Mouse (Mus musculus) limb, embryonic 11.5 days (tissue): ENCODE measurements at regions not wholly inside any gene's neighbourhood (a gene's known extent, or its start where the extent isn't known, plus 50 kb on each side); places are given as distances from the start of the nearest gene placed in this dataset.

Experiments used
- ATAC-seq: fragments of 200-750 bp; cut with Nextera tagmentation; 2 replicates; pipeline ENCODE4 v1.8.0; 2017; ENCODE audit warnings: low read depth; ENCODE audit not compliant: insufficient number of reproducible peaks, low FRiP score, low TSS enrichment
- DNase-seq: peaks from one replicate; pipeline ENCODE4 v3.0.0-alpha.2; 2015; ENCODE audit warnings: low spot score
- H3K27ac ChIP-seq: fragments of 300-500 bp; sonication (generic); replicated peaks from 2 replicates; pipeline ENCODE4 v1.5.1; 2014; ENCODE audit warnings: low read depth, mild to moderate bottlenecking, low read length
- H3K27me3 ChIP-seq: fragments of 300-500 bp; sonication (generic); 2 replicates; pipeline ENCODE4 v1.6.1; 2014; ENCODE audit warnings: mild to moderate bottlenecking, low read length, mixed read lengths; ENCODE audit not compliant: control insufficient read depth, insufficient read depth
- H3K36me3 ChIP-seq: fragments of 300-500 bp; sonication (generic); 2 replicates; pipeline ENCODE4 v1.6.1; 2014; ENCODE audit warnings: mild to moderate bottlenecking, low read length, moderate library complexity, mixed read lengths; ENCODE audit not compliant: control insufficient read depth, insufficient read depth
- H3K4me1 ChIP-seq: fragments of 300-500 bp; sonication (generic); 2 replicates; pipeline ENCODE4 v1.6.1; 2014; ENCODE audit warnings: low read length, mixed read lengths; ENCODE audit not compliant: control insufficient read depth, insufficient read depth
- H3K4me2 ChIP-seq: fragments of 300-500 bp; sonication (generic); 2 replicates; pipeline ENCODE4 v1.6.1; 2014; ENCODE audit warnings: low read depth, mild to moderate bottlenecking, moderate library complexity; ENCODE audit not compliant: severe bottlenecking
- H3K4me3 ChIP-seq: fragments of 300-500 bp; sonication (generic); 2 replicates; pipeline ENCODE4 v1.5.1; 2014; ENCODE audit warnings: low read depth, low read length
- H3K9ac ChIP-seq: fragments of 300-500 bp; sonication (generic); 2 replicates; pipeline ENCODE4 v1.6.1; 2014; ENCODE audit warnings: mild to moderate bottlenecking, low read length
- H3K9me3 ChIP-seq: fragments of 300-500 bp; sonication (generic); 2 replicates; pipeline ENCODE4 v1.6.1; 2016; ENCODE audit warnings: low read length; ENCODE audit not compliant: control insufficient read depth
- WGBS: fragments of 180-500 bp; shearing (Covaris S2); extraction: QIAGEN DNeasy Blood & Tissue Kit; methylation state at CpG from one replicate; pipeline ENCODE4 v1.1.7; 2014; 5-methylcytosine and 5-hydroxymethylcytosine counted together

DNA sequence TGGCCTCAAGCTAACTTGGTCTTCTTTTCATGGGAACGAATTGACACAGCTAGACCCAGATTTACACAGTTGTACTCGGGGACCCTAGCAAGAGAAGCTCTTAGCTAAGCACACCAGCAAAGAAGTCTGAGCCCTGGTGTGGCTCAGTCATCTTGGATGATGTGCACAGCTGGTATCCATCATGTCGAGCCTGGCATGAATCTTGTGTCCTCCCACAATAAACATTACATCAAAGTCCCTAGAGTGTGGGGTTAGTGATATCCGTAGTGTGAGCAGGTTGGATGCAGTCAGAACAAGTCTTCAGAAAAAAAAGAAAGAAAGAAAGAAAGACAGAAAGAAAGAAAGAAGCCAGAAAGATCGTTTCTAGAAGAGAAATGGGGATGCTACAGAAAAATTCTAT lies 52.1 kb upstream of the Hmcn1 start:
- H3K4me3 ChIP-seq: no peak overlapping the region
- H3K4me2 ChIP-seq: no peak overlapping the region
- ATAC-seq (no peak), DNase-seq (no peak)
- no peaks in the 10 kb centered on the region for H3K36me3 ChIP-seq
- H3K9ac ChIP-seq: no peak overlapping the region
- H3K4me1 ChIP-seq: no peaks in the 10 kb centered on the region
- H3K9me3 ChIP-seq: no peaks in the 10 kb centered on the region
- WGBS: 53% methylated on average over 5 of the region's 5 CpGs
- no peak overlapping the region for H3K27ac ChIP-seq
- no peaks in the 10 kb centered on the region for H3K27me3 ChIP-seq

GRCm38 (mm10) chr1:151046626-151047025 lies 53.4 kb upstream of the Hmcn1 start:
- no peaks in the 10 kb centered on the region for H3K9me3 ChIP-seq
- 66% methylated on average over 7 of the region's 7 CpGs for WGBS
- no peaks in the 10 kb centered on the region for H3K27me3 ChIP-seq
- no peak overlapping the region for H3K4me2 ChIP-seq
- H3K9ac ChIP-seq: no peak overlapping the region
- H3K4me3 ChIP-seq: no peak overlapping the region
- no peak overlapping the region for H3K27ac ChIP-seq
- no peak for DNase-seq
- no peaks in the 10 kb centered on the region for H3K36me3 ChIP-seq
- ATAC-seq: no peak
- H3K4me1 ChIP-seq: no peaks in the 10 kb centered on the region

DNA sequence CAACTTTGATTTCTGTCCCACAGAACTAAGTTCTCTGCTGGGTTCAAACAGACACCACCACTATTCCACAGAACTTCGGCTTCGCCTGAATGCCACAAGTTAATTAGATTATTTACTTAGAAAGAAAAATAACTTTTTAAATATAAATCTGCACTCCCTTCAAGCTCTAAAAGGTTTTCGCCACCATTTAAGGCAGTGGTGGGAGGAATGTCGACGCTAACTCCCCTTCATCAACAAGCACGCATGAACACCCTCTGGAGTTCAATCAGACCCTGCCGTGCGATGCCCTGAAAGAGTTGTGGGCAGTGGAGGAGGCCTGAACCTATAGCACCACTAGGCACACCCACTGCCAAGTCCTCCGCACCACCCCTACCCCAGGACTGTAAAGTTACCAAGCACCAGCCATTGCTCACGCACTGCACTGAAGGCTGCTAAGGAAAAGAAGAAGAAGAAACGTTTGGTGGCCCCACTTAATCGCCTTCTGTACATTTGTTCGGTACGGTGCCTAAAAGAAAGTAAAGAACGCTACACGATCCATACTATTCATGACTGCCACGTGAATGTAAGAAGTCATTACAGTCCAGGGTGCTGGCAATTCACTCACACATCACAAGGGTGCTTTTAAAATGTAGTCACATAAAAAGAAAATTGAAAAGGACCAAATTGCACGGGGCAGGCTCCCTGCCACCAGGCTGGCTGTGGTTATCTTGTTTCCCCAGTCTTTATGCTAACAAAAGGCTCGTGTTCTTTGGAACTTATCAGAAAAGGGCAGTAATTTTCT lies 56.7 kb upstream of the Hmcn1 start:
- WGBS: 85% methylated on average over 19 of the region's 19 CpGs
- H3K27me3 ChIP-seq: no peaks in the 10 kb centered on the region
- H3K36me3 ChIP-seq: no peaks in the 10 kb centered on the region
- H3K9me3 ChIP-seq: no peaks in the 10 kb centered on the region
- no peak overlapping the region for H3K4me2 ChIP-seq
- H3K27ac ChIP-seq: no peak overlapping the region
- ATAC-seq: no peak
- no peaks in the 10 kb centered on the region for H3K4me1 ChIP-seq
- DNase-seq: no peak
- H3K4me3 ChIP-seq: no peak overlapping the region
- no peak overlapping the region for H3K9ac ChIP-seq

GRCm38 (mm10) chr1:151050507-151050816 lies 57.2 kb upstream of the Hmcn1 start:
- Histone ChIP-seq H3K4me2 (no peak overlapping the region), H3K27ac (no peak overlapping the region), H3K36me3 (no peaks in the 10 kb centered on the region), H3K9ac (no peak overlapping the region), H3K4me3 (no peak overlapping the region), H3K9me3 (no peaks in the 10 kb centered on the region), H3K27me3 (no peaks in the 10 kb centered on the region), H3K4me1 (no peaks in the 10 kb centered on the region)
- no peak for ATAC-seq
- no peak for DNase-seq
- 95% methylated on average over 3 of the region's 3 CpGs for WGBS

DNA sequence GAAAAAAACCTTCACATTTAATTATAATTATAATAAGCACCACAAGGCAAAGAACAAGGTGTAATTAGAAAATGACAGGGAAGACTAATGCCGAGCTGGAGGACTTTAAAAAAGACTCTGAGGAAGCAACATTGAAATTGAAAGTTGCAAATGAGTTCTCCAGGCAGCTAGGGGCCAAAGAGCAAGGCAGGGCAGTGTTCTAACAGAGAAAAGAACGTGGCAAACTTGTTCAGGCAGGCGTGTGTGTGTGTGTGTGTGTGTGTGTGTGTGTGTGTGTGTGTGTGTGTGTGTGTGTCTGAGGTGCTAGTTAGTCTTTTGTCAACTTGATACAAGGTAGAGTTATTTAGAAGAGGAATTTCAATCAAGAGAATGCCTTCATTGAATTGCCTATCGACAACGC lies 60.0 kb upstream of the Hmcn1 start:
- H3K27me3 ChIP-seq: no peaks in the 10 kb centered on the region
- no peak overlapping the region for H3K4me3 ChIP-seq
- ATAC-seq: no peak
- H3K9ac ChIP-seq: no peak overlapping the region
- no peaks in the 10 kb centered on the region for H3K4me1 ChIP-seq
- H3K9me3 ChIP-seq: no peaks in the 10 kb centered on the region
- WGBS: 66% methylated on average over 5 of the region's 5 CpGs
- DNase-seq: no peak
- H3K4me2 ChIP-seq: no peak overlapping the region
- no peaks in the 10 kb centered on the region for H3K36me3 ChIP-seq
- H3K27ac ChIP-seq: no peak overlapping the region

- Histone ChIP-seq H3K27me3 (no peaks in the 10 kb centered on the region), H3K4me3 (no peak overlapping the region), H3K36me3 (no peaks in the 10 kb centered on the region), H3K9ac (no peak overlapping the region), H3K9me3 (no peaks in the 10 kb centered on the region), H3K27ac (no peak overlapping the region), H3K4me1 (no peaks in the 10 kb centered on the region), H3K4me2 (no peak overlapping the region)
- 91% methylated on average over 6 of the region's 6 CpGs for WGBS
- ATAC-seq: no peak
- no peak for DNase-seq
These were observed 62.2 kb upstream of the Hmcn1 start for GRCm38 (mm10) chr1:151055396-151055795.

GRCm38 (mm10) chr1:151059546-151060136 lies 66.4 kb upstream of the Hmcn1 start:
- no peaks in the 10 kb centered on the region for H3K4me1 ChIP-seq
- 70% methylated on average over 4 of the region's 4 CpGs for WGBS

DNA sequence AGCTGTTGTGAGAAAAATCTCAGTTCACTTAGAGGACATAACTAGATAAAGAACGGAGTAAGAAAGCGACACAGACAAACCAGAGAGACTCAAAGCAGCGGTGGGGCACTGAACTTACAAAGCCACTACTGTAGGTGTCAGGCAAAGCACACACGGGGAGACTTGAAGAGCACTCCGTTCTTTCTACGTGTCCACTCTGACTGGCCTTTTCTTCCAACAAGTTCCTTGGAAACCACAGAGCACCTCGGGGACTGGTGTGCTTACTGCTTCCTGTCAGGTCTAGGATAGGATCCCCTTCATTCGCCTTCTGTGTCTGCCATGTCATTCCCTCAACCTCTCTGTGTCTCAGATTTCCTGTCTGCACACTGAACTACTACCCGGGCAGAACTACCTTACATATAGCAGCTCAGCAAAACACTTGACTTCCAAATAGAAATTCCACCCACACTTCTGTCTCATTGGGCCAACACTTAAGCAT lies 71.9 kb upstream of the Hmcn1 start:
- H3K27ac ChIP-seq: no peak overlapping the region
- no peak for DNase-seq
- WGBS: 84% methylated on average over 9 of the region's 9 CpGs
- no peaks in the 10 kb centered on the region for H3K27me3 ChIP-seq
- no peak overlapping the region for H3K9ac ChIP-seq
- H3K4me2 ChIP-seq: no peak overlapping the region
- ATAC-seq: no peak
- H3K4me1 ChIP-seq: peaks cover 7% of the 10 kb centered on the region; the same call in 1 of the 2 replicates
- no peaks in the 10 kb centered on the region for H3K9me3 ChIP-seq
- H3K36me3 ChIP-seq: no peaks in the 10 kb centered on the region
- H3K4me3 ChIP-seq: no peak overlapping the region

More at GRCm38 (mm10) chr1:151059546-151060136, 66.4 kb upstream of the Hmcn1 start:
- Histone ChIP-seq H3K4me3 (no peak overlapping the region), H3K9ac (no peak overlapping the region), H3K36me3 (no peaks in the 10 kb centered on the region), H3K27me3 (no peaks in the 10 kb centered on the region), H3K4me2 (no peak overlapping the region), H3K9me3 (no peaks in the 10 kb centered on the region), H3K27ac (no peak overlapping the region)
- no peak for DNase-seq
- no peak for ATAC-seq
